Mouse (Mus musculus): ENCODE measurements around the gene Cog8.
A peak's percentile ranks its signal among the peaks of the same experiment; 100 is the strongest.

The Cog8 gene

GRCm38 (mm10) chr8:107056076-107056972, at the start of gene Cog8, which contains the start of gene Nip7:
Cog8 (minus strand) TSS chr8:107056689.
Nip7 (plus strand) TSS chr8:107056877.
- DNase-seq (ENCODE audit: low spot score in 2 of 2), result peak; percentile 94 to 96

- peak; percentile 34 to 58 for DNase-seq (ENCODE audit: low spot score in 2 of 2)
Measured at GRCm38 (mm10) chr8:107104547-107104946, 48.1 kb upstream of the Cog8 start.

GRCm38 (mm10) chr8:107100635-107101034, 44.1 kb upstream of the Cog8 start:
- no peak for DNase-seq (ENCODE audit: low spot score in 2 of 2)

- DNase-seq (ENCODE audit: low spot score in 2 of 2), result peak; percentile 89 to 93
Measured at GRCm38 (mm10) chr8:107096366-107097036, 40.0 kb upstream of the Cog8 start, which contains the start of gene Terf2. Terf2 (minus strand) TSS chr8:107096547.

- no peak for DNase-seq (ENCODE audit: low spot score in 2 of 2)
Measured at GRCm38 (mm10) chr8:107095717-107096365, 39.4 kb upstream of the Cog8 start.

- DNase-seq (ENCODE audit: low spot score in 2 of 2), result no peak
Measured at GRCm38 (mm10) chr8:107090531-107090930, 34.0 kb upstream of the Cog8 start.

- DNase-seq (ENCODE audit: low spot score in 2 of 2), result no peak
Measured at GRCm38 (mm10) chr8:107088526-107089063, 32.1 kb upstream of the Cog8 start.

GRCm38 (mm10) chr8:107086018-107086417, 29.5 kb upstream of the Cog8 start:
- no peak for DNase-seq (ENCODE audit: low spot score in 2 of 2)

GRCm38 (mm10) chr8:107085358-107085757, 28.9 kb upstream of the Cog8 start:
- DNase-seq (ENCODE audit: low spot score in 2 of 2), result peak in 1 of 2 experiments; percentile 25

GRCm38 (mm10) chr8:107076239-107076888, 19.9 kb upstream of the Cog8 start:
- DNase-seq (ENCODE audit: low spot score in 2 of 2), result no peak

GRCm38 (mm10) chr8:107074128-107074527, 17.6 kb upstream of the Cog8 start:
- DNase-seq (ENCODE audit: low spot score in 2 of 2), result no peak

- DNase-seq (ENCODE audit: low spot score in 2 of 2), result no peak
Measured at GRCm38 (mm10) chr8:107073706-107074105, 17.2 kb upstream of the Cog8 start.

GRCm38 (mm10) chr8:107065511-107066496, 9.3 kb upstream of the Cog8 start, which contains the start of gene Tmed6:
Tmed6 (minus strand) TSS chr8:107065644.
- peak in 1 of 2 experiments; percentile 37 for DNase-seq (ENCODE audit: low spot score in 2 of 2)

GRCm38 (mm10) chr8:107062613-107063012, 6.1 kb upstream of the Cog8 start:
- DNase-seq (ENCODE audit: low spot score in 2 of 2), result no peak

- no peak for DNase-seq (ENCODE audit: low spot score in 2 of 2)
Measured at GRCm38 (mm10) chr8:107056973-107057369, 482 bp upstream of the Cog8 start.

GRCm38 (mm10) chr8:107052046-107052445, 4.4 kb downstream of the Cog8 start:
- peak in 1 of 2 experiments; percentile 31 for DNase-seq (ENCODE audit: low spot score in 2 of 2)

- DNase-seq (ENCODE audit: low spot score in 2 of 2), result no peak
Measured at GRCm38 (mm10) chr8:107049480-107049879, 7.0 kb downstream of the Cog8 start.

GRCm38 (mm10) chr8:107048061-107048941, 8.2 kb downstream of the Cog8 start, which contains the start of gene Pdf:
Pdf (minus strand) TSS chr8:107048614.
- DNase-seq (ENCODE audit: low spot score in 2 of 2), result peak; percentile 57 to 72

GRCm38 (mm10) chr8:107046976-107047375, 9.5 kb downstream of the Cog8 start:
- DNase-seq (ENCODE audit: low spot score in 2 of 2), result no peak
